Mouse (Mus musculus): ENCODE data around the gene Cfb.
A peak's percentile ranks its signal among the peaks of the same experiment; 100 is the strongest.
"Not testable (repeated sequence)": the region's sequence is repeated elsewhere in the genome, so short reads cannot be mapped to it uniquely, and the experiment has no call there.

Cfb gene

GRCm38 (mm10) chr17:34836856-34837221 is 25.5 kb downstream of the Cfb start, which contains the start of the genes Stk19 and Dxo:
TSS of gene Stk19 (minus strand) at chr17:34836945.
TSS of gene Dxo (plus strand) at chr17:34837019.
- peak; percentile 95 for DNase-seq (ENCODE audit: low spot score)

DNA sequence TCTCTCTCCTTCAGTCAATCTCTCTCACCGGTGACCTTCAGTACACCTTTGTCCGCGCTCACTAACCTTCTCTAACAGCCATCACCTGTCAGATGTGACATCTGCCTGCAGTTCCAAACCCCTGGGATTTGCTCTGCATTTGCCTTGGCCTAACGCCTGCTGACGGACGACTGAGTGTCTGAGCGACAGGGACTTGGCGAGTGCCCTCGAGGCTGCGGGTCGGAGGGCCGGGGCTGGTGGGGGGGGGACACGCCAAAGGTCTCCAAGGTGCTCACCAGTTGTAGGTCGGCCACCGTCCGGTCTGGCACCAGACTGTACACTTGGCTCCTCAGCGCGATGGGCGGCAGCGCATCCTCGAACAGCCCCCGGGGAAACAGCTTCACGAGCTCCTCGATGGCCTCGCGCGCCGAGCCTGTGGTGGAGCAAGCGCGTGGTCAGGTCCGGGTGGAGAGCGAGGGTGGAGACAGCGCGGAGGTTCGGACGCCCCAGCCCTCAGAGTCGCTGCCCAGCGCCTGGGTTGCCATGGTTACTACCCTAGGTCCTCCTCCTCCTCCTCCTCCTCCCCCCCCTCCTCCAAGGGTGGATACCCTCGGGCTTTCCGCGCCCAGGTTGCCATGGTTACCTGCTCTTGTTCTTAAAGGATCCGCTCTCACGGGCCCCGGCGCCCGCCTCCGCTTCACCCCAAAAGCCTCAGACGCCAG is 26.0 kb downstream of the Cfb start:
- no peak for DNase-seq (ENCODE audit: low spot score)

DNA sequence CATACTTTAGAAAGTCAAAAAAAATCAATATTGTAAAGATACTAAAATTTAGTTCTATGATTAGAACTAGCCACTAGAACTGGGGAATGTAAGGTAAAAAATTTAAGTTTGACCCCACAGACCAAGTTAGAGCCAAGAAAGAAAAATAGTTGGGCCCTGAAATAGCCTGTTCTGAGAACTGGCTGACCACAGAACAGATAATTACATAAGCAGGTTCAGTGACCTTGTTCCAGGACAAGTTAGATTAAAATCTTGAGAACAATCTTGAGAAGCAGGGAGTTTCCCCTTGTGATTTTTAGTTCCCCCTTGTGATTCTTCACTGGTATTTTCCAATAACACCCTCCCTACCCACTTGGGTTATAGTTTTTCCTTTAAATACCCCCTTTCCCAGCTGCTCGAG is 31.5 kb downstream of the Cfb start:
- not testable (repeated sequence) for DNase-seq (ENCODE audit: low spot score)

DNA sequence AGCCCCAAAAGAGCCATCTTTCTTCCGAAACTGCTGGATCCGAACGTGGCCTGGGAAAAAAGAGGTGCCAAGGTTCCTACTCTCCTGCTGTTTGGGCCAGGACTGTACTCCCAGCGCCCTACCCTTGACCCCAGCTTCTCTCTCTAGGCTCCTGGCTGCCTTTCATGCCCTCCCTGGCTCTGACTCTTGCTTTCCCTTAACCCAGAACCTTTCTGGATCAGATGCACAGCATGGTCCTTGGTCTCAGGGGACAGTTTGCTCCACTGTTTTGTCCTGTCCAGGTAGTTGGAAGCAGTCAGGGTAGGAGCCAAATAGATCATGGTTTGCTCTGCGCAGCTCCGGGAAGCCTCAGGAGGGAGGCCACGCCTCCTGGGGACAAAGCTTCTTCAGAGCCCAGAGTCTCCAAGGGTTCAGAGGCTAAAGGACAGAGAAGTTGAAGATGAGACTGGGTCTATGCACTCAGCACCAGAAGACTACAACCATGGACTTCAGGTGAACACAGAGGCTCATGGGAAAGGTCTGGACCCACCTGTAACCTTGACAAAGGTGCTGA is 47.4 kb downstream of the Cfb start:
- no peak for DNase-seq (ENCODE audit: low spot score)

DNA sequence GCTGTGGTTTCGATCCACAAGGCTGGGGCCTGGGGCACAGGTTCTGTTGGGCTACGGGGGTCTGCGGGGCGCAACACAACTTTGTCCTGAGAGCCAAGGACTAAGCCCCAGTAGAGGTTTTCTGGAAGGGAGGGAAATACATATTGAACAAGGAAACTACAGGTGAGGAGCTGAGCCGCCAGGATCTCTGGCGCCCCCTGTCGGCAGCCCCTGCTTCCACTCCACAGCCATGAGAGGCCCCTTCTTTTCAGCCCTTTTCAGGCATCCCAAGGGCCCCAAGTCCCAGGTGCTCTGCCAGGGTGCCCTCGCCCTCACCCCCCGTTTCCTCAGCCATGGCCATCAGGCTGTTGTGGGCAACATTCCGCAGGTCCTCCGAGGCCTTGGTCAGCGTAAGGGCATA is 48.6 kb downstream of the Cfb start:
- peak; percentile 27 for DNase-seq (ENCODE audit: low spot score)

GRCm38 (mm10) chr17:34811275-34811674 is 51.0 kb downstream of the Cfb start:
- no peak for DNase-seq (ENCODE audit: low spot score)

- DNase-seq (ENCODE audit: low spot score), result not testable (repeated sequence)
Observed at GRCm38 (mm10) chr17:34810811-34811210, 51.5 kb downstream of the Cfb start.

DNA sequence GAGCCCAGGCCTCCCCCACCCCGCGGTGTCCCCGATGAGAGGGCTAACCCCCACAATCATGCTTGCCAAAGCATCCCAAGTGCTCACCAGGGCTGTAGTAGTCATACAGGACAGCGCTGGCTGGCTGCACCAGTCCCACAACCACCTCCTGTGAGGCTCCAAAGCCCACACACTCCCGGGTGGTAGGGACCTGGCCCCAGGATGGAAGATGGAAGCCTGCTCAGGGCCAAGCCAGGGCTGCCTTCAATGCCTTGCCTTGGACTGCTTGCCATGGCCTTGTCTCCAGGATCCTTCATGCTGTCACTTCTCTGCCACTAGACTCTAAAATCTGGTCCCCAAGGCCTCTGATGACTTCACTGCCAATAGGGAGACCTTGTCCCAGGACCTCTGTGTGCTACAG is 51.9 kb downstream of the Cfb start:
- not testable (repeated sequence) for DNase-seq (ENCODE audit: low spot score)

GRCm38 (mm10) chr17:34808599-34809205 is 53.6 kb downstream of the Cfb start:
- DNase-seq (ENCODE audit: low spot score), result no peak

DNA sequence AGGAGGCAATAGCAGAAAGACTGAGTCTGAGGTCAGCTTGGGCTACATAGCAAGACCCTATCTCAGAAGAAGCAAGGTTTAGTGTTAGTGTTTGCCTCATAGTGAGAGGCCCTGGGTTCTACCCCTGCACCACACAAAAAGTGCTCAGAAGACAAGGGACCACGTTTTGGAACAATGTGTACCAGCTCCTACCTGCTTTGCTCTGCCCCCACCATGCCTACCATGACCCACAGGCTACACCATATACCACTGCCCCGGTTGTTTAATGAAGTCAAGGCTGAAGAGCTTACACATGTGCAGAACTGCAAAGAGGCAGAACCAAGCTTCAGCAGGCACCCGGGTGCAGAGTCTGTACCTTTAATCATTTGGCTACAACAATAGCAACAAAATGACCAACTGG is 55.1 kb downstream of the Cfb start:
- DNase-seq (ENCODE audit: low spot score), result no peak
